Mouse (Mus musculus) CH12.LX (cell line): ENCODE results near the gene Pqlc2. TPM values are rescaled to one million over a fixed set of nuclear protein-coding genes. Genes with fewer than 3 reads are reported as not detected.

ENCODE experiments used
- DNase-seq: peaks from one replicate; pipeline ENCODE4 v3.0.0-alpha.2; 2013; ENCODE audit errors: extremely low read depth
- H3K27ac ChIP-seq: 2 replicates; pipeline ENCODE4 v1.5.1; 2012; ENCODE audit warnings: low read depth, mild to moderate bottlenecking, control low read depth, moderate library complexity; ENCODE audit not compliant: insufficient read depth
- H3K27me3 ChIP-seq: replicated peaks from 2 replicates; pipeline ENCODE3; 2012; ENCODE audit warnings: inconsistent platforms
- H3K36me3 ChIP-seq, 2 experiments: replicated peaks in 1 of 2; 2 replicates each; pipeline versions ENCODE3 to v1.6.1; 2012; ENCODE audit warnings: inconsistent platforms in 1 of 2, low read length in 1 of 2, mild to moderate bottlenecking in 1 of 2, mixed read lengths in 1 of 2, moderate library complexity in 1 of 2; ENCODE audit not compliant: control insufficient read depth in 1 of 2, insufficient read depth in 1 of 2
- H3K4me1 ChIP-seq, 2 experiments: 2 replicates each; pipeline ENCODE4 v1.6.1; 2012; ENCODE audit warnings: inconsistent platforms in 1 of 2, moderate library complexity in 1 of 2; ENCODE audit not compliant: insufficient read depth in 2 of 2, control insufficient read depth in 1 of 2
- H3K4me2 ChIP-seq: 2 replicates; pipeline ENCODE4 v1.6.1; 2012; ENCODE audit warnings: low read depth, mild to moderate bottlenecking, control low read depth; ENCODE audit not compliant: poor library complexity, insufficient read depth, severe bottlenecking
- H3K4me3 ChIP-seq, 3 experiments: fragments of 150-350 bp in 1 of 3; sonication (generic) in 1 of 3; replicated peaks in 1 of 3; 2 replicates each; pipeline versions ENCODE3 to v1.5.1; 2011 to 2012; ENCODE audit warnings: low read depth in 2 of 3, low read length in 2 of 3, mild to moderate bottlenecking in 2 of 3, moderate library complexity in 2 of 3, control low read depth in 1 of 3, improper control_type of control experiment in 1 of 3, inconsistent platforms in 1 of 3, mixed read lengths in 1 of 3; ENCODE audit not compliant: poor library complexity in 1 of 3
- H3K79me2 ChIP-seq: replicated peaks from 2 replicates; pipeline ENCODE4 v1.6.1; 2012; ENCODE audit warnings: mild to moderate bottlenecking, moderate library complexity; ENCODE audit not compliant: control insufficient read depth, poor library complexity, insufficient read depth, severe bottlenecking; ENCODE audit errors: extremely low read depth
- H3K9ac ChIP-seq: 2 replicates; pipeline ENCODE4 v1.6.1; 2012; ENCODE audit warnings: low read depth, mild to moderate bottlenecking, control low read depth, moderate library complexity; ENCODE audit not compliant: insufficient read depth
- H3K9me3 ChIP-seq: replicated peaks from 2 replicates; pipeline ENCODE3; 2012; ENCODE audit warnings: low read length, inconsistent platforms, mixed read lengths
- CHD1 ChIP-seq: IDR thresholded peaks from 2 replicates; pipeline ENCODE4 v1.6.1; 2012; ENCODE audit warnings: low read depth, low read length, improper control_type of control experiment, inconsistent platforms
- CTCF ChIP-seq, 2 experiments: IDR thresholded peaks in 1 of 2; conservative IDR thresholded peaks in 1 of 2; 2 replicates each; pipeline ENCODE4 v1.5.1; 2011 to 2012; ENCODE audit warnings: low read depth in 2 of 2, low read length in 2 of 2, improper control_type of control experiment in 1 of 2, inconsistent platforms in 1 of 2, mild to moderate bottlenecking in 1 of 2, moderate library complexity in 1 of 2
- E2F4 ChIP-seq: IDR thresholded peaks from 2 replicates; pipeline ENCODE4 v1.6.1; 2011; ENCODE audit warnings: low read depth, low read length, improper control_type of control experiment; ENCODE audit not compliant: insufficient replicate concordance
- EP300 ChIP-seq: IDR thresholded peaks from 2 replicates; pipeline ENCODE4 v1.6.1; 2011; ENCODE audit warnings: low read length, improper control_type of control experiment
- ETS1 ChIP-seq: conservative IDR thresholded peaks from 2 replicates; pipeline ENCODE4 v1.6.1; 2012; ENCODE audit warnings: low read depth, mild to moderate bottlenecking, inconsistent platforms, low read length, improper control_type of control experiment, moderate library complexity
- GABPA ChIP-seq: IDR thresholded peaks from 2 replicates; pipeline ENCODE4 v1.6.1; 2012; ENCODE audit warnings: low read depth, low read length, improper control_type of control experiment, inconsistent platforms; ENCODE audit not compliant: insufficient replicate concordance
- IRF4 ChIP-seq: IDR thresholded peaks from 2 replicates; pipeline ENCODE4 v1.6.1; 2014; ENCODE audit warnings: low read depth, mild to moderate bottlenecking, inconsistent platforms, low read length, improper control_type of control experiment
- JUN ChIP-seq: IDR thresholded peaks from 2 replicates; pipeline ENCODE4 v1.6.1; 2011; ENCODE audit warnings: low read depth, mild to moderate bottlenecking, low read length, improper control_type of control experiment, moderate library complexity; ENCODE audit not compliant: insufficient read depth
- JUND ChIP-seq: conservative IDR thresholded peaks from 2 replicates; pipeline ENCODE4 v1.6.1; 2011; ENCODE audit warnings: low read depth, low read length, improper control_type of control experiment
- KAT2A ChIP-seq: IDR thresholded peaks from 2 replicates; pipeline ENCODE4 v1.6.1; 2012; ENCODE audit warnings: low read length, improper control_type of control experiment, inconsistent platforms; ENCODE audit not compliant: insufficient replicate concordance
- MAX ChIP-seq: IDR thresholded peaks from 2 replicates; pipeline ENCODE4 v1.6.1; 2011; ENCODE audit warnings: low read length, improper control_type of control experiment
- MAZ ChIP-seq: IDR thresholded peaks from 2 replicates; pipeline ENCODE4 v1.6.1; 2012; ENCODE audit warnings: low read depth, mild to moderate bottlenecking, inconsistent platforms, low read length, improper control_type of control experiment, moderate library complexity
- MEF2A ChIP-seq: IDR thresholded peaks from 2 replicates; pipeline ENCODE4 v1.6.1; 2014; ENCODE audit warnings: low read depth, mild to moderate bottlenecking, inconsistent platforms, low read length, improper control_type of control experiment, borderline replicate concordance
- MXI1 ChIP-seq: IDR thresholded peaks from 2 replicates; pipeline ENCODE4 v1.6.1; 2011; ENCODE audit warnings: mild to moderate bottlenecking, low read depth, low read length, improper control_type of control experiment
- MYC ChIP-seq: IDR thresholded peaks from 2 replicates; pipeline ENCODE4 v1.6.1; 2011; ENCODE audit warnings: low read depth, mild to moderate bottlenecking, improper control_type of control experiment, low read length
- NRF1 ChIP-seq: IDR thresholded peaks from 2 replicates; pipeline ENCODE4 v1.6.1; 2014; ENCODE audit warnings: low read depth, mild to moderate bottlenecking, inconsistent platforms, low read length, improper control_type of control experiment, moderate library complexity
- POLR2A ChIP-seq: IDR thresholded peaks from 2 replicates; pipeline ENCODE4 v1.6.1; 2011; ENCODE audit warnings: low read depth, mild to moderate bottlenecking, improper control_type of control experiment, low read length
- RCOR1 ChIP-seq: conservative IDR thresholded peaks from 2 replicates; pipeline ENCODE4 v1.6.1; 2012; ENCODE audit warnings: low read depth, mild to moderate bottlenecking, inconsistent platforms, low read length, improper control_type of control experiment
- SIN3A ChIP-seq: IDR thresholded peaks from 2 replicates; pipeline ENCODE4 v1.6.1; 2012; ENCODE audit warnings: low read length, improper control_type of control experiment, inconsistent platforms
- TCF12 ChIP-seq: IDR thresholded peaks from 2 replicates; pipeline ENCODE4 v1.6.1; 2014; ENCODE audit warnings: low read depth, mild to moderate bottlenecking, inconsistent platforms, low read length, improper control_type of control experiment
- UBTF ChIP-seq: IDR thresholded peaks from 2 replicates; pipeline ENCODE4 v1.6.1; 2012; ENCODE audit warnings: low read depth, mild to moderate bottlenecking, inconsistent platforms, low read length, improper control_type of control experiment, moderate library complexity
- USF1 ChIP-seq: IDR thresholded peaks from 2 replicates; pipeline ENCODE4 v1.6.1; 2014; ENCODE audit warnings: low read depth, mild to moderate bottlenecking, inconsistent platforms, low read length, improper control_type of control experiment
- ZC3H11A ChIP-seq: IDR thresholded peaks from 2 replicates; pipeline ENCODE4 v1.6.1; 2012; ENCODE audit warnings: low read depth, mild to moderate bottlenecking, inconsistent platforms, low read length, improper control_type of control experiment
- ZMIZ1 ChIP-seq: IDR thresholded peaks from 2 replicates; pipeline ENCODE4 v1.6.1; 2012; ENCODE audit warnings: low read depth, mild to moderate bottlenecking, inconsistent platforms, low read length, improper control_type of control experiment
- ZNF384 ChIP-seq: IDR thresholded peaks from 2 replicates; pipeline ENCODE4 v1.6.1; 2012; ENCODE audit warnings: low read depth, low read length, improper control_type of control experiment, inconsistent platforms
- dilution Hi-C: fragments of 300-500 bp; cut with MboI; formaldehyde crosslinking; loops from 2 replicates; pipeline ENCODE4 v1.14.3; 2020; ENCODE audit warnings: low sequenced_read_pairs; ENCODE audit not compliant: extremely low pct_unique_long_range_greater_than_20kb, extremely low pct_ligation_motif_present
- in situ Hi-C: fragments of 300-500 bp; cut with MboI; formaldehyde crosslinking; loops from 3 replicates; pipeline ENCODE4 v1.14.3; 2019; ENCODE audit warnings: low sequenced_read_pairs, low pct_ligation_motif_present, low pct_unique_long_range_greater_than_20kb, mixed read lengths
- polyA plus RNA-seq: library from polyadenylated mRNA; unstranded; fragments of >175 nt; gene quantifications from 2 replicates; pipeline ENCODE4 v1.2.1, GENCODE M21; 2012; ENCODE audit warnings: low read depth; ENCODE audit not compliant: insufficient read length
- total RNA-seq, 2 experiments: library from RNA; depleted of rRNA; stranded (reverse); fragments of 300-350 nt in 1 of 2; fragments of >200 nt in 1 of 2; gene quantifications; 2 replicates each; pipeline ENCODE4 v1.2.3; 2012 to 2014

The Pqlc2 gene
- total and polyA plus RNA-seq, 3 experiments = 6.2 to 8.1 (median 6.8) TPM

DNA sequence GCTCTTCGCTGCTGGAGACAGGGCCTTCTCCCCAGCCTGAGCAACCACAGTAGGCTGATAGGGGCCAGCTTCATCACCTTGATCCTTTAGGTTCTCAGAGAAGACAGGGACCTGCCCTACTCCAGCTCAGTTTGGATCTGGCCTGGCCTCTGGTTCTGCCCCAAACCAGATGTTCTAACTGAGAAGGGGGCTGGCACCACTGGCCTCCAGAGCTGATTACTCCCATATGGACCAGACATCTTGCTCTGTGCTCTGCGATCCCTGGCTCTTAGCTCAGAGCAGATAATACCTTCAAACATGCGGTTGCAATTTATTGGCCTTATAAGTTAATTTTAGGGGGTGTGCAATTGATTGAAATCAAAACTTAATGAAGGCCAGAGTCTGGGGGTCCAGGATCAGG lies 43.2 kb downstream of the Pqlc2 start:
- Histone ChIP-seq H3K9ac (no peak overlapping the region), H3K36me3 (peaks cover 58 to 98% of the 10 kb centered on the region in 2 experiments), H3K4me1 (peaks cover 0 to 3% of the 10 kb centered on the region in 2 experiments; a peak in 1 of 4 replicates)
- TF ChIP-seq CHD1 (no peak), POLR2A (no peak), UBTF (no peak), ETS1 (no peak), GABPA (no peak), RCOR1 (no peak), MXI1 (no peak), ZMIZ1 (no peak), ZNF384 (no peak), CTCF (conservative IDR thresholded peaks at IDR 0.05 in 1 of 2, IDR thresholded peaks at IDR 0.05 in 1 of 2; ENCODE audit: low read depth in 2 of 2, low read length in 2 of 2) (no peak), JUND (no peak), MAZ (no peak), SIN3A (no peak), NRF1 (no peak), MAX (no peak), IRF4 (no peak), EP300 (no peak), TCF12 (no peak), MEF2A (no peak)
- TF ChIP-seq, all 38 proteins: peak for 0
- Histone ChIP-seq H3K27ac (no peak overlapping the region), H3K4me2 (no peak overlapping the region), H3K9me3 (no peaks in the 10 kb centered on the region), H3K79me2 (no peaks in the 10 kb centered on the region), H3K27me3 (no peaks in the 10 kb centered on the region), H3K4me3 (no peak overlapping the region)
- no peak for DNase-seq
- in situ Hi-C loops (no loop called here), dilution Hi-C loops (no loop called here)

DNA sequence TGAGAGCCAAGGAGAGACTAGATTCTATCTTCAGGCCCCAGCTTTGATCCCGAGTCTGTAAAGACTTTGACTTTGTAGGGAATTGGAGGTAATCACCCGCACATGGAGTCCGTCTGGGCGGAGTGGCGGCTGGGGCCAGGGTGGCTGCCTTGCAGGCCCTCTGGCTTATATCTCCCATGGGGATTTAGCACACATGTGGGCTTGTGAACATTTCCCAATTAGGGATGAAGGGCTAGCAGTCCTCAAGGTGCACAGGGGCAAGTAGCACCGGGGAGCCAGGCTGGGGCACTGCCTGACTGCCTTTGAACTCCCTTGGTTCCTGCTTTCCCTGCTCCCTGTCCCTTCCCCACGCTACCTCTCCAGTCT lies 44.0 kb downstream of the Pqlc2 start:
- Histone ChIP-seq H3K9ac (no peak overlapping the region), H3K9me3 (no peaks in the 10 kb centered on the region), H3K27ac (no peak overlapping the region), H3K36me3 (peaks cover 66 to 98% of the 10 kb centered on the region in 2 experiments), H3K79me2 (no peaks in the 10 kb centered on the region), H3K4me1 (peaks cover 0 to 3% of the 10 kb centered on the region in 2 experiments; a peak in 1 of 4 replicates), H3K27me3 (no peaks in the 10 kb centered on the region), H3K4me2 (no peak overlapping the region), H3K4me3 (no peak overlapping the region)
- in situ Hi-C loops = no loop called here
- DNase-seq = no peak
- dilution Hi-C loops = no loop called here
- TF ChIP-seq CHD1 = no peak
- no peak for TF ChIP-seq POLR2A
- TF ChIP-seq ZC3H11A = no peak
- no peak for TF ChIP-seq EP300
- TF ChIP-seq GABPA = no peak
- TF ChIP-seq TCF12 = no peak
- no peak for TF ChIP-seq KAT2A
- no peak for TF ChIP-seq E2F4
- TF ChIP-seq MAX = no peak
- TF ChIP-seq USF1 = no peak
- TF ChIP-seq MYC = no peak
- no peak for TF ChIP-seq JUN
